Mouse (Mus musculus): ENCODE measurements around the gene Tprkb. TPM values are rescaled to one million over a fixed set of nuclear protein-coding genes. Genes with fewer than 3 reads are reported as not detected.

The Tprkb gene
- polyA plus RNA-seq (2014; fragmentation: Illumina TruSeq; extraction: RNeasy Lipid Tissue Mini Kit (QIAGEN cat#74804); ENCODE audit: low read depth, low replicate concordance), result 27.9 TPM

GRCm38 (mm10) chr6:85911587-85911986 is at the start of gene Tprkb:
Gene Tprkb (plus strand): TSS chr6:85911865.

GRCm38 (mm10) chr6:85869006-85869405 is 42.7 kb upstream of the Tprkb start, which contains the start of gene Nat8f2:
Gene Nat8f2 (minus strand): TSS chr6:85869158.

GRCm38 (mm10) chr6:85904642-85905061 is 7.0 kb upstream of the Tprkb start, which contains the start of gene Nat8f4:
Gene Nat8f4 (minus strand): TSS chr6:85904884.

DNA sequence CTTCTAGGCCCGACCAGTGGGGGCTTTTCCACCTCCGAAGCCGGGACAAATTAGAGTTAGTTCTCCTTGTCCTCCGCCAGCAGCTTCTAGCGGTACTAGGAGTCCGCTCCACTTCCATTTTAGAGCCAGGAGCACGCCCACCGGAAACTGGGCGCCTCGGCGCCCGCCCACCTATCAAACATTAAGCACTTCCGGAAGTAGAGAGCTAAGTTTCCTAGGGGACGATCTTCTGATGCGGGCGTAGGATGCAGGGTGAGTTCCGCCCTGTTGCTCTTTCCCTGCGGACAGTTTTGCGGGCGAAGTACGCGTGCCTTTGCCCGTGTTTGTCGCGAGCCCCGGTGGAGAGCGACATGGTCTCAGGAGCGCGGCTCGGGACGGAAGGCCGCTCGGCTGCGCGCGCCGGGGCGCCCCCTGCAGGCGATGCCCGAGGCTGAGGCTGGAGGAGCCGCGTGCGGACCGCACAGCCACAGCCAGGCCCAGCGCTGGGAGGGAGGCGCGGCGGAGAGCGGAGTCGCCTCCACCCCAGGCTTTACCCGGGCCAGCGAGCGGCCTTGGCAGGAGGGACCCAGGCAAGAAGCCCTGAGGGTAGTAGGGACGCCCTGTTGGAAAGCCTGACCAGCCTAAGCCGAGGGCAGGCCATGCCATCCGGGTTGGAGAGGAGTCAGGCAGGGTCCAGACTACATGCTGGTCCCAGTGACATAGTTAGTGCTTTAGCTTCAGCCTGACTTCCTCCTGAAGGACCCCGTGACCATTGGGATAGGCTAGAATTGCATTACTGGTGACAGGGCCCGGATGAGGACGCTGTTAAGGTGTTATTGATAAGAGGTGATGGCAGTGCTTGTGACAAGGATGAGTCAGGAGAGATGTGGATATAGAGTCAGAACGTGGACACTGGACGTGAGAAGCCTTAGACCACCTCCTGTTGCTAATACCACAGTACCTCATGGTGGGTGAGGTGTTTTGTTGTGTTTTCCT is 4.2 kb downstream of the Tprkb start, which contains the start of gene Nat8f1:
Nat8f1 (minus strand) TSS at position 149 of the 975 bp plus-strand sequence.

GRCm38 (mm10) chr6:85961101-85962091 is 49.7 kb downstream of the Tprkb start, which contains the start of gene Dusp11:
Gene Dusp11 (minus strand): TSS chr6:85961667.

Other genes starting within 250 kb of the Tprkb start
- not detected for gene Nat8f7, start 198.7 kb upstream of the Tprkb start, polyA plus RNA-seq (2014; fragmentation: Illumina TruSeq; extraction: RNeasy Lipid Tissue Mini Kit (QIAGEN cat#74804); ENCODE audit: low read depth, low replicate concordance)
- not detected for gene Nat8f3, start 146.1 kb upstream of the Tprkb start, polyA plus RNA-seq (2014; fragmentation: Illumina TruSeq; extraction: RNeasy Lipid Tissue Mini Kit (QIAGEN cat#74804); ENCODE audit: low read depth, low replicate concordance)
- gene Nat8f6, start 90.9 kb upstream of the Tprkb start, polyA plus RNA-seq (2014; fragmentation: Illumina TruSeq; extraction: RNeasy Lipid Tissue Mini Kit (QIAGEN cat#74804); ENCODE audit: low read depth, low replicate concordance), result 0.17 TPM
- 3.1 TPM for gene Nat8f5, start 90.9 kb upstream of the Tprkb start, polyA plus RNA-seq (2014; fragmentation: Illumina TruSeq; extraction: RNeasy Lipid Tissue Mini Kit (QIAGEN cat#74804); ENCODE audit: low read depth, low replicate concordance)
- gene Nat8, start 79.8 kb upstream of the Tprkb start, polyA plus RNA-seq (2014; fragmentation: Illumina TruSeq; extraction: RNeasy Lipid Tissue Mini Kit (QIAGEN cat#74804); ENCODE audit: low read depth, low replicate concordance), result 1.7 TPM
- 0.52 TPM for gene Nat8f2, start 42.7 kb upstream of the Tprkb start, polyA plus RNA-seq (2014; fragmentation: Illumina TruSeq; extraction: RNeasy Lipid Tissue Mini Kit (QIAGEN cat#74804); ENCODE audit: low read depth, low replicate concordance)
- 42.3 TPM for gene Nat8f4, start 7.0 kb upstream of the Tprkb start, polyA plus RNA-seq (2014; fragmentation: Illumina TruSeq; extraction: RNeasy Lipid Tissue Mini Kit (QIAGEN cat#74804); ENCODE audit: low read depth, low replicate concordance)
- 1.4 TPM for gene Nat8f1, start 3.8 kb downstream of the Tprkb start, polyA plus RNA-seq (2014; fragmentation: Illumina TruSeq; extraction: RNeasy Lipid Tissue Mini Kit (QIAGEN cat#74804); ENCODE audit: low read depth, low replicate concordance)
- gene Dusp11, start 49.8 kb downstream of the Tprkb start, polyA plus RNA-seq (2014; fragmentation: Illumina TruSeq; extraction: RNeasy Lipid Tissue Mini Kit (QIAGEN cat#74804); ENCODE audit: low read depth, low replicate concordance), result 87.9 TPM
- 1.4 TPM for gene Figla, start 104.3 kb downstream of the Tprkb start, polyA plus RNA-seq (2014; fragmentation: Illumina TruSeq; extraction: RNeasy Lipid Tissue Mini Kit (QIAGEN cat#74804); ENCODE audit: low read depth, low replicate concordance)
- gene Add2, start 116.8 kb downstream of the Tprkb start, polyA plus RNA-seq (2014; fragmentation: Illumina TruSeq; extraction: RNeasy Lipid Tissue Mini Kit (QIAGEN cat#74804); ENCODE audit: low read depth, low replicate concordance), result 0.38 TPM